Mouse (Mus musculus) hindbrain, embryonic 16.5 days (tissue): ENCODE measurements at regions not wholly inside any gene's neighbourhood (a gene's known extent, or its start where the extent isn't known, plus 50 kb on each side); places are given as distances from the start of the nearest gene placed in this dataset.

ENCODE experiments used
- ATAC-seq: fragments of 200-750 bp; cut with Nextera tagmentation; 2 replicates; pipeline ENCODE4 v1.8.0; 2017; ENCODE audit warnings: moderate TSS enrichment, moderate library complexity
- H3K27ac ChIP-seq: fragments of 300-500 bp; sonication (generic); 2 replicates; pipeline ENCODE4 v1.5.1; 2014; ENCODE audit warnings: low read depth, mild to moderate bottlenecking, control low read depth, low read length, moderate library complexity
- H3K27me3 ChIP-seq: fragments of 300-500 bp; sonication (generic); replicated peaks from 2 replicates; pipeline ENCODE4 v1.6.1; 2014; ENCODE audit warnings: low read length; ENCODE audit not compliant: control insufficient read depth, insufficient read depth
- H3K36me3 ChIP-seq: fragments of 300-500 bp; sonication (generic); 2 replicates; pipeline ENCODE4 v1.6.1; 2014; ENCODE audit warnings: mild to moderate bottlenecking, low read length, moderate library complexity, mixed read lengths; ENCODE audit not compliant: control insufficient read depth, insufficient read depth
- H3K4me1 ChIP-seq: fragments of 300-500 bp; sonication (generic); 2 replicates; pipeline ENCODE4 v1.6.1; 2014; ENCODE audit warnings: low read depth, low read length; ENCODE audit not compliant: control insufficient read depth, insufficient read depth
- H3K4me2 ChIP-seq: fragments of 300-500 bp; sonication (generic); 2 replicates; pipeline ENCODE4 v1.6.1; 2014; ENCODE audit warnings: mild to moderate bottlenecking, low read length, control low read depth, moderate library complexity
- H3K4me3 ChIP-seq: fragments of 300-500 bp; sonication (generic); 2 replicates; pipeline ENCODE4 v1.5.1; 2014; ENCODE audit warnings: mild to moderate bottlenecking, low read length, control low read depth, moderate library complexity
- H3K9ac ChIP-seq: fragments of 300-500 bp; sonication (generic); 2 replicates; pipeline ENCODE4 v1.6.1; 2014; ENCODE audit warnings: low read depth, mild to moderate bottlenecking, control low read depth, low read length, moderate library complexity
- H3K9me3 ChIP-seq: fragments of 300-500 bp; sonication (generic); 2 replicates; pipeline ENCODE4 v1.6.1; 2014; ENCODE audit warnings: mild to moderate bottlenecking, low read length, moderate library complexity; ENCODE audit not compliant: control insufficient read depth
- WGBS: fragments of 180-500 bp; shearing (Covaris S2); extraction: QIAGEN DNeasy Blood & Tissue Kit; methylation state at CpG from one replicate; pipeline ENCODE4 v1.1.7; 2014; 5-methylcytosine and 5-hydroxymethylcytosine counted together

- no peaks in the 10 kb centered on the region for H3K9me3 ChIP-seq
- H3K4me1 ChIP-seq = no peaks in the 10 kb centered on the region
- no peaks in the 10 kb centered on the region for H3K36me3 ChIP-seq
- WGBS = 75% methylated on average over 21 of the region's 21 CpGs
- H3K27ac ChIP-seq = no peak overlapping the region
- no peak for ATAC-seq
- 0 out of 2 replicates have a peak overlapping the region, but pooled peaks have one; percentile 5 for H3K4me2 ChIP-seq
- no peak overlapping the region for H3K4me3 ChIP-seq
- H3K9ac ChIP-seq = no peak overlapping the region
- no peaks in the 10 kb centered on the region for H3K27me3 ChIP-seq
Measured at GRCm38 (mm10) chr10:96370547-96371320, 234.3 kb downstream of the Gm5426 start.

- no peaks in the 10 kb centered on the region for H3K9me3 ChIP-seq
- no peak overlapping the region for H3K9ac ChIP-seq
- H3K4me2 ChIP-seq = no peak overlapping the region
- H3K4me3 ChIP-seq = no peak overlapping the region
- H3K27ac ChIP-seq = no peak overlapping the region
- no peaks in the 10 kb centered on the region for H3K27me3 ChIP-seq
- H3K4me1 ChIP-seq = no peaks in the 10 kb centered on the region
- H3K36me3 ChIP-seq = no peaks in the 10 kb centered on the region
- 77% methylated on average over 14 of the region's 14 CpGs for WGBS
- no peak for ATAC-seq
Measured at GRCm38 (mm10) chr10:96371321-96371653, 234.9 kb downstream of the Gm5426 start.

- WGBS = 68% methylated on average over 11 of the region's 11 CpGs
- no peak for ATAC-seq
- H3K4me3 ChIP-seq = no peak overlapping the region
Measured at GRCm38 (mm10) chr10:96372616-96373346, 236.4 kb downstream of the Gm5426 start.

GRCm38 (mm10) chr10:96373481-96373880, 237.1 kb downstream of the Gm5426 start:
- no peak overlapping the region for H3K9ac ChIP-seq
- H3K4me1 ChIP-seq = no peaks in the 10 kb centered on the region
- ATAC-seq = no peak
- H3K9me3 ChIP-seq = no peaks in the 10 kb centered on the region
- 72% methylated on average over 7 of the region's 7 CpGs for WGBS
- no peaks in the 10 kb centered on the region for H3K36me3 ChIP-seq
- no peak overlapping the region for H3K4me3 ChIP-seq
- no peak overlapping the region for H3K4me2 ChIP-seq
- no peak overlapping the region for H3K27ac ChIP-seq
- H3K27me3 ChIP-seq = no peaks in the 10 kb centered on the region

More at GRCm38 (mm10) chr10:96372616-96373346, 236.4 kb downstream of the Gm5426 start:
- no peaks in the 10 kb centered on the region for H3K27me3 ChIP-seq
- H3K4me2 ChIP-seq = no peak overlapping the region
- H3K9me3 ChIP-seq = no peaks in the 10 kb centered on the region
- no peak overlapping the region for H3K27ac ChIP-seq
- H3K4me1 ChIP-seq = no peaks in the 10 kb centered on the region
- no peak overlapping the region for H3K9ac ChIP-seq
- H3K36me3 ChIP-seq = no peaks in the 10 kb centered on the region

- Histone ChIP-seq H3K36me3 (no peaks in the 10 kb centered on the region), H3K9me3 (no peaks in the 10 kb centered on the region), H3K9ac (no peak overlapping the region), H3K4me1 (no peaks in the 10 kb centered on the region), H3K27ac (no peak overlapping the region), H3K4me2 (no peak overlapping the region), H3K27me3 (no peaks in the 10 kb centered on the region), H3K4me3 (no peak overlapping the region)
- no peak for ATAC-seq
- 84% methylated on average over 12 of the region's 12 CpGs for WGBS
Measured at GRCm38 (mm10) chr10:96374293-96375069, 238.1 kb downstream of the Gm5426 start.

GRCm38 (mm10) chr10:96375070-96375447, 238.7 kb downstream of the Gm5426 start:
- Histone ChIP-seq H3K27ac (no peak overlapping the region), H3K4me2 (no peak overlapping the region), H3K4me3 (no peak overlapping the region), H3K9me3 (no peaks in the 10 kb centered on the region), H3K9ac (no peak overlapping the region), H3K27me3 (no peaks in the 10 kb centered on the region), H3K4me1 (no peaks in the 10 kb centered on the region), H3K36me3 (no peaks in the 10 kb centered on the region)
- 92% methylated on average over 3 of the region's 3 CpGs for WGBS
- no peak for ATAC-seq

- H3K9me3 ChIP-seq = no peaks in the 10 kb centered on the region
- no peaks in the 10 kb centered on the region for H3K27me3 ChIP-seq
- 87% methylated on average over 4 of the region's 4 CpGs for WGBS
- no peak overlapping the region for H3K27ac ChIP-seq
- no peaks in the 10 kb centered on the region for H3K4me1 ChIP-seq
- no peak overlapping the region for H3K4me2 ChIP-seq
- H3K4me3 ChIP-seq = no peak overlapping the region
- no peak overlapping the region for H3K9ac ChIP-seq
- ATAC-seq = no peak
- H3K36me3 ChIP-seq = no peaks in the 10 kb centered on the region
Measured at GRCm38 (mm10) chr10:96377549-96377948, 239.3 kb upstream of the Btg1 start.

GRCm38 (mm10) chr10:96379016-96379771, 237.6 kb upstream of the Btg1 start:
- H3K9ac ChIP-seq = no peak overlapping the region
- H3K4me3 ChIP-seq = no peak overlapping the region
- no peaks in the 10 kb centered on the region for H3K4me1 ChIP-seq
- H3K9me3 ChIP-seq = no peaks in the 10 kb centered on the region
- WGBS = 87% methylated on average over 9 of the region's 9 CpGs
- H3K36me3 ChIP-seq = no peaks in the 10 kb centered on the region
- H3K27me3 ChIP-seq = no peaks in the 10 kb centered on the region
- H3K4me2 ChIP-seq = no peak overlapping the region
- H3K27ac ChIP-seq = no peak overlapping the region
- no peak for ATAC-seq
